Mouse (Mus musculus) embryonic facial prominence, embryonic 11.5 days (tissue): ENCODE results near the gene Mettl6. TPM values are rescaled to one million over a fixed set of nuclear protein-coding genes. Genes with fewer than 3 reads are reported as not detected.
A peak's percentile ranks its signal among the peaks of the same experiment; 100 is the strongest.
"Not testable (repeated sequence)": the region's sequence is repeated elsewhere in the genome, so short reads cannot be mapped to it uniquely, and the experiment has no call there.

ENCODE experiments used
- ATAC-seq: fragments of 200-750 bp; cut with Nextera tagmentation; replicated peaks from 2 replicates; pipeline ENCODE4 v1.8.0; 2017; ENCODE audit warnings: low read depth; ENCODE audit not compliant: insufficient number of reproducible peaks, low FRiP score, low TSS enrichment
- DNase-seq: peaks from one replicate; pipeline ENCODE4 v3.0.0-alpha.2; 2015; ENCODE audit warnings: low spot score
- H3K27ac ChIP-seq: fragments of 300-500 bp; sonication (generic); replicated peaks from 2 replicates; pipeline ENCODE4 v1.5.1; 2014; ENCODE audit warnings: mild to moderate bottlenecking, low read depth, low read length, control low read depth
- H3K27me3 ChIP-seq: fragments of 300-500 bp; sonication (generic); 2 replicates; pipeline ENCODE4 v1.6.1; 2014; ENCODE audit warnings: mild to moderate bottlenecking, low read length, moderate library complexity, mixed read lengths; ENCODE audit not compliant: control insufficient read depth, insufficient read depth
- H3K36me3 ChIP-seq: fragments of 300-500 bp; sonication (generic); replicated peaks from 2 replicates; pipeline ENCODE4 v1.6.1; 2014; ENCODE audit warnings: low read depth, mild to moderate bottlenecking, low read length, moderate library complexity, mixed read lengths; ENCODE audit not compliant: control insufficient read depth, insufficient read depth
- H3K4me1 ChIP-seq: fragments of 300-500 bp; sonication (generic); 2 replicates; pipeline ENCODE4 v1.6.1; 2014; ENCODE audit warnings: low read length, mixed read lengths; ENCODE audit not compliant: control insufficient read depth, insufficient read depth
- H3K4me2 ChIP-seq: fragments of 300-500 bp; sonication (generic); 2 replicates; pipeline ENCODE4 v1.6.1; 2014; ENCODE audit warnings: low read depth, mild to moderate bottlenecking, control low read depth, low read length, moderate library complexity
- H3K4me3 ChIP-seq: fragments of 300-500 bp; sonication (generic); 2 replicates; pipeline ENCODE4 v1.5.1; 2014; ENCODE audit warnings: low read depth, low read length, control low read depth
- H3K9ac ChIP-seq: fragments of 300-500 bp; sonication (generic); replicated peaks from 2 replicates; pipeline ENCODE4 v1.6.1; 2014; ENCODE audit warnings: mild to moderate bottlenecking, control low read depth, low read length
- H3K9me3 ChIP-seq: fragments of 300-500 bp; sonication (generic); replicated peaks from 2 replicates; pipeline ENCODE4 v1.6.1; 2016; ENCODE audit warnings: mild to moderate bottlenecking, low read length, inconsistent platforms, mixed read lengths; ENCODE audit not compliant: control insufficient read depth
- WGBS: fragments of 180-500 bp; shearing (Covaris S2); extraction: QIAGEN DNeasy Blood & Tissue Kit; methylation state at CpG from one replicate; pipeline ENCODE4 v1.1.7; 2014; 5-methylcytosine and 5-hydroxymethylcytosine counted together
- polyA plus RNA-seq: library from polyadenylated mRNA; unstranded; fragments of >200 nt; fragmentation: Nextera tagmentation; extraction: Ambion mirVana; gene quantifications from 2 replicates; pipeline ENCODE4 v1.2.1, GENCODE M21; 2014

Mettl6 gene
- polyA plus RNA-seq, 1 experiment from 2014 or later, result 108 TPM

DNA sequence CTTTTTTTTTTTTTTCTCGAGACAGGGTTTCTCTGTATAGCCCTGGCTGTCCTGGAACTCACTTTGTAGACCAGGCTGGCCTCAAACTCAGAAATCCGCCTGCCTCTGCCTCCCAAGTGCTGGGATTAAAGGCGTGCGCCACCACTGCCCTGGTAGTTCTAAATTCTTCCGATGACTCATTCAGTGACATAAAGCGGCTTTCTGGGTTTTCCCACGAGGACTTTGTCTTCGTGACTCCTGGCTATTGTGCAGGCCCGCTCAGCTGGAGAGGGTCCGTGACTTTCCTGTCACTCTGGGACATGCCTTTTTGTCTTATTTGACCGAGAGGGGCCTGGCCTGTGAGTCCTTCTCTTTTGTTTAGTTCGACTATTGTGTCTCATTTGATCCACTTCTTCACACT lies 40.9 kb downstream of the Mettl6 start:
- not testable (repeated sequence) for H3K27ac ChIP-seq, H3K9ac ChIP-seq, DNase-seq, ATAC-seq, H3K4me1 ChIP-seq, H3K36me3 ChIP-seq, H3K4me3 ChIP-seq, H3K9me3 ChIP-seq, H3K27me3 ChIP-seq, H3K4me2 ChIP-seq
- WGBS, result 85% methylated on average over 12 of the region's 12 CpGs

- no peaks in the 10 kb centered on the region for H3K27me3 ChIP-seq
- no peak overlapping the region for H3K4me2 ChIP-seq
- no peaks in the 10 kb centered on the region for H3K9me3 ChIP-seq
- H3K9ac ChIP-seq, result no peak overlapping the region
- no peak overlapping the region for H3K4me3 ChIP-seq
- DNase-seq (no peak), ATAC-seq (no peak)
- no peak overlapping the region for H3K27ac ChIP-seq
- no peaks in the 10 kb centered on the region for H3K4me1 ChIP-seq
- WGBS, result 45% methylated on average over 5 of the region's 5 CpGs
- H3K36me3 ChIP-seq, result no peaks in the 10 kb centered on the region
These were observed 45.8 kb downstream of the Mettl6 start for GRCm38 (mm10) chr14:31448994-31449393.

GRCm38 (mm10) chr14:31443616-31444015 lies 51.2 kb downstream of the Mettl6 start:
- H3K4me2 ChIP-seq, result no peak overlapping the region
- WGBS, result 59% methylated on average over 6 of the region's 6 CpGs
- ATAC-seq, result no peak
- H3K9me3 ChIP-seq, result no peaks in the 10 kb centered on the region
- H3K27ac ChIP-seq, result no peak overlapping the region
- H3K4me1 ChIP-seq, result no peaks in the 10 kb centered on the region
- H3K36me3 ChIP-seq, result no peaks in the 10 kb centered on the region
- H3K9ac ChIP-seq, result no peak overlapping the region
- DNase-seq, result no peak
- no peak overlapping the region for H3K4me3 ChIP-seq
- H3K27me3 ChIP-seq, result no peaks in the 10 kb centered on the region

DNA sequence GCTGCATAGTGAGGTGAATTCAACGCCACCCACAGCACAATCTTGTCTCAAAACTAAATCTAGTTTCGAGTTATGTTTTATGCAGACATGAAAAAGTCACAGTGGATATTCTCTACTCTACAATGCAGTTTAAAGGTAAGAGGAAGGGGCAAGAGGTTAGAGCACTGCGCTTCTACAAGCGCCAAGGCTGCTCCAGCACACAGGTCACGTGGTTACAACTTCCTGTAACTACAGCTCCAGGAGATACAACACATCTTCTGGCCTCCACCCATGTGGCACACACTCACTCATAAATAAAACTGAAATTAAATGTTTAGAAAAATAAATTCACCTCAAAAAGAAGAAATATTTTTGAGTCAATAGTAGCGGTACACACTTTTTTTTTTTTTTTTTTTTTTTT lies 54.1 kb downstream of the Mettl6 start:
- 83% methylated on average over 6 of the region's 6 CpGs for WGBS
- H3K9ac ChIP-seq, result no peak overlapping the region

DNA sequence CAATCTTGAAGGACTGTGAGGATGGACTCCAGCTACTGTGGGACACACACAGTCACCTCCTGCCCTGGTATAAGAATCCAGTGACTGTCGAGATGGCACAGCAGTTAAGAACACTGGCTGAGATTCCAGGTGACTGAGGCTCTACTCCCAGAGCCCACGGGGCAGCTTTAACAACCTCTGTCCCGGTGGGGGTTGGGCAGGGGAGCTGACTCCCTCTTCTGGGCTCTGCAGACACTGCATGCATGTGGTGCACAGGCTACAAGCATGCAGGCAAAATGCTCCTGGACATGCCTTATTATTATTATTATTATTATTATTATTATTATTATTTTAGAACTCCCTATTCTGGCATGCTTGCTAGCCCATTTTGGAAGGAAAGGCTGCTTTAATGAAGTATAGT lies 54.6 kb downstream of the Mettl6 start:
- H3K27ac ChIP-seq, result no peak overlapping the region
- no peaks in the 10 kb centered on the region for H3K9me3 ChIP-seq
- H3K4me1 ChIP-seq, result peaks cover under 1% of the 10 kb centered on the region; the same call in 1 of the 2 replicates
- H3K9ac ChIP-seq, result no peak overlapping the region
- H3K4me2 ChIP-seq, result no peak overlapping the region
- DNase-seq (no peak), ATAC-seq (no peak)
- H3K27me3 ChIP-seq, result no peaks in the 10 kb centered on the region
- H3K4me3 ChIP-seq, result no peak overlapping the region
- no peaks in the 10 kb centered on the region for H3K36me3 ChIP-seq
- 33% methylated on average over 3 of the region's 3 CpGs for WGBS

More for the DNA sequence above, 54.1 kb downstream of the Mettl6 start:
- Histone ChIP-seq H3K4me1 (no peaks in the 10 kb centered on the region), H3K4me2 (no peak overlapping the region), H3K27me3 (no peaks in the 10 kb centered on the region), H3K36me3 (no peaks in the 10 kb centered on the region), H3K9me3 (no peaks in the 10 kb centered on the region), H3K4me3 (no peak overlapping the region), H3K27ac (no peak overlapping the region)
- no peak for ATAC-seq
- no peak for DNase-seq

- ATAC-seq (no peak), DNase-seq (no peak)
- Histone ChIP-seq H3K27ac (no peak overlapping the region), H3K4me3 (no peak overlapping the region), H3K36me3 (no peaks in the 10 kb centered on the region), H3K4me1 (peaks cover 3% of the 10 kb centered on the region; the same call in 1 of the 2 replicates), H3K27me3 (no peaks in the 10 kb centered on the region), H3K9ac (no peak overlapping the region), H3K4me2 (no peak overlapping the region), H3K9me3 (no peaks in the 10 kb centered on the region)
- 76% methylated on average over 11 of the region's 11 CpGs for WGBS
These were observed 55.6 kb downstream of the Mettl6 start for GRCm38 (mm10) chr14:31439279-31439678.

DNA sequence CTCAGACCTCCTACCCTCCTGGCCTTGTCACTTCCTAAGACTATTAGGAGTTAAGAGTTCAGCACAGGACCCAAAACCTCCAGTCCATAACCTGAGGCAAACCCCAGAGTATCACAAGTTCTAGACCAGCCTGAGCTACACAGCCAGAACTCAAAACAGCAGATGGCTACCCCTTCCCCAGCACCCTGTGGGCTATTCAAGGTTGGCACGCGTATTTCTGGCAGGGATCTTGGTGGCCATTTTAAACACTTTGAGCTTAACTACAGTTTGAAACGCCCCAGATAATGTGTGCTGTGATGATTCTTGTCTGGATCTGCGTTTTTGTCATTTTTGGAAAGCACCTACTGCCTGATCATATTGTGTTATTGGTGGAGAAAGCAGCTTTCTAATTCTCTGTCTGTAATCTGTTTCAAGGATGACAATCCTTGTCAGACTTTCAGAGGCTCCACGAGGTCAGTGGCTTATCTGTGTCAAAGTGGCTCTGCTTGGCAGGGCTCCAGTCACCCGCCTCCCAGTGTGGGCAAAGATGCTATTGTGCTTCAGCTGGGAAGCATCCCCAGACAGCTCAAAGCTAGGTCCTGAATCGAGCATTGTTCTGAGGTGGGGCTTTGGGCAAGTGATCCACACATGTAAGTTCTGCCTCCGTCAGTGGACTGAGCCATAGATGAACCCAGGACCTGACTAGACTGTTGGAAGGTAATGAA lies 56.9 kb downstream of the Mettl6 start:
- H3K4me1 ChIP-seq, result peaks cover 6% of the 10 kb centered on the region
- H3K27ac ChIP-seq, result no peak overlapping the region
- ATAC-seq, result no peak
- H3K9me3 ChIP-seq, result no peaks in the 10 kb centered on the region
- no peak overlapping the region for H3K9ac ChIP-seq
- WGBS, result 67% methylated on average over 8 of the region's 8 CpGs
- H3K36me3 ChIP-seq, result no peaks in the 10 kb centered on the region
- H3K4me3 ChIP-seq, result no peak overlapping the region
- H3K27me3 ChIP-seq, result no peaks in the 10 kb centered on the region
- H3K4me2 ChIP-seq, result no peak overlapping the region
- no peak for DNase-seq

DNA sequence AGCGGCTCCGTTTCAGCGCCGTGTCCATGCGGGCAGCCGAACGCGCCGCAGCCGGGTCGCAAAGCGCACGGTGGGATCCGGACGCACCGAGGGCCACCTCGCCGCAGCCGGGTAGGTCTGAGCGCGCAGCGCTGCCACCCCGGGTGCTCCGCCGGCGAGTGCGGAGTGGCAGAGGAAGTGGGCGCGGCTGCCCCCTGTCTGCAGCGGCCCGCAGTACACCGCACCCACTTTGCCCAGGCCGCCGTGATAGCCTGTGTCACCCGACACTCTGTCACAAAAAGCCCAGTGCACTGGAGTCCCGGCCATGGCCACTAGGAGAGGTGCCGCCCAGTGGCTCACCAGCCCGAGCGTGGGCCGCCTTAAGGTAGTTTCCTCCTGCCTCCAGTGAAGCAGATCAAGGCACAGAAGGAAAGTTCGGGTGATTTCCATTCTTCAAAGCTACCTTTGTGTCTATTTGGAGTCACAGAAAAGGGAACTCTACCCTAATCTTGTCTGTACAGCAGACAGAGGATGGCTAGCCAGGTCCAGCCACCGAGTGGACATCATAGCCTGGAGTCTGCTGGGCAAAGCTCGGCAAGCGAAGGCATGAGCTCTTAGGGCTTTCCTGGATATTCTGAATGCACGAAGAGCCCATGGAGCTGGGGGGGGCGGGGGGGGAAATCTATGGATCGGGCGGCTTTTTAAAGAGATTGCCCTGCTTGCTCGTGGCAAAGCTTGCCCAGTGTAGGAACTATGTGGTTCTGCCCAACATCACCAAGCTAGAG lies 58.7 kb downstream of the Mettl6 start, which contains the start of gene Sh3bp5:
Gene Sh3bp5 (minus strand): TSS at position 149 of the 764 bp plus-strand sequence.
- Histone ChIP-seq H3K27ac (no peak within 1 kb of the TSS; the same call in 1 of the 2 replicates), H3K4me3 (peak within 1 kb of the TSS; percentile 84), H3K9ac (peak within 1 kb of the TSS; percentile 89), H3K27me3 (no peaks in the 10 kb centered on the region), H3K9me3 (no peaks in the 10 kb centered on the region), H3K4me1 (peaks cover 6% of the 10 kb centered on the region), H3K4me2 (peak within 1 kb of the TSS; percentile 79), H3K36me3 (no peaks in the 10 kb centered on the region)
- WGBS, result 9% methylated on average over 49 of the region's 49 CpGs
- DNase-seq, result peak; percentile 93
- peak; percentile 91 for ATAC-seq
